Mouse (Mus musculus): ENCODE results near the gene Bcl2l14. TPM values are rescaled to one million over a fixed set of nuclear protein-coding genes. Genes with fewer than 3 reads are reported as not detected.

The Bcl2l14 gene
- polyA plus RNA-seq (2015; fragmentation: Nextera tagmentation; extraction: Ambion mirVana): 0.15 and 0.27 TPM in 2 replicates

- Histone ChIP-seq H3K36me3 (no peaks in the 10 kb centered on the region), H3K4me3 (replicated peaks) (no peak within 1 kb of the TSS), H3K9me3 (replicated peaks) (no peaks in the 10 kb centered on the region), H3K27ac (no peak within 1 kb of the TSS), H3K4me1 (replicated peaks) (no peaks in the 10 kb centered on the region), H3K4me2 (no peak within 1 kb of the TSS), H3K27me3 (no peaks in the 10 kb centered on the region), H3K9ac (no peak within 1 kb of the TSS)
- no peak for ATAC-seq (ENCODE audit: low read depth)
- no peak for DNase-seq
- WGBS (ENCODE audit: insufficient replicate concordance): 71% methylated on average over 4 of the region's 4 CpGs
These were observed at the start of gene Bcl2l14 for GRCm38 (mm10) chr6:134396018-134396417. Gene Bcl2l14, plus strand, starts transcription at chr6:134396318.

- Histone ChIP-seq H3K4me1 (replicated peaks) (no peaks in the 10 kb centered on the region), H3K9ac (no peak overlapping the region), H3K27me3 (no peaks in the 10 kb centered on the region), H3K4me3 (replicated peaks) (no peak overlapping the region), H3K4me2 (no peak overlapping the region), H3K9me3 (replicated peaks) (no peaks in the 10 kb centered on the region), H3K27ac (no peak overlapping the region), H3K36me3 (no peaks in the 10 kb centered on the region)
- ATAC-seq (ENCODE audit: low read depth): no peak
- 82% methylated on average over 7 of the region's 7 CpGs for WGBS (ENCODE audit: insufficient replicate concordance)
- no peak for DNase-seq
These were observed 47.5 kb upstream of the Bcl2l14 start for GRCm38 (mm10) chr6:134348526-134349067.

GRCm38 (mm10) chr6:134352881-134353280, 43.2 kb upstream of the Bcl2l14 start:
- H3K9ac ChIP-seq: no peak overlapping the region
- H3K4me3 ChIP-seq (replicated peaks): no peak overlapping the region
- no peaks in the 10 kb centered on the region for H3K27me3 ChIP-seq
- no peaks in the 10 kb centered on the region for H3K36me3 ChIP-seq
- no peak for DNase-seq
- H3K4me2 ChIP-seq: no peak overlapping the region
- no peaks in the 10 kb centered on the region for H3K4me1 ChIP-seq (replicated peaks)
- no peaks in the 10 kb centered on the region for H3K9me3 ChIP-seq (replicated peaks)
- no peak for ATAC-seq (ENCODE audit: low read depth)
- WGBS (ENCODE audit: insufficient replicate concordance): 74% methylated on average over 6 of the region's 6 CpGs
- no peak overlapping the region for H3K27ac ChIP-seq

- no peak for DNase-seq
- H3K9me3 ChIP-seq (replicated peaks): no peaks in the 10 kb centered on the region
- no peak overlapping the region for H3K4me3 ChIP-seq (replicated peaks)
- no peaks in the 10 kb centered on the region for H3K36me3 ChIP-seq
- 70% methylated on average over 4 of the region's 4 CpGs for WGBS (ENCODE audit: insufficient replicate concordance)
- H3K27me3 ChIP-seq: no peaks in the 10 kb centered on the region
- H3K9ac ChIP-seq: no peak overlapping the region
- H3K4me1 ChIP-seq (replicated peaks): no peaks in the 10 kb centered on the region
- no peak overlapping the region for H3K27ac ChIP-seq
- no peak overlapping the region for H3K4me2 ChIP-seq
- no peak for ATAC-seq (ENCODE audit: low read depth)
These were observed 42.4 kb upstream of the Bcl2l14 start for GRCm38 (mm10) chr6:134353751-134354150.

- no peaks in the 10 kb centered on the region for H3K4me1 ChIP-seq (replicated peaks)
- H3K36me3 ChIP-seq: no peaks in the 10 kb centered on the region
- H3K27ac ChIP-seq: no peak overlapping the region
- no peaks in the 10 kb centered on the region for H3K9me3 ChIP-seq (replicated peaks)
- no peak overlapping the region for H3K4me3 ChIP-seq (replicated peaks)
- WGBS (ENCODE audit: insufficient replicate concordance): 72% methylated on average over 6 of the region's 6 CpGs
- H3K4me2 ChIP-seq: no peak overlapping the region
- H3K9ac ChIP-seq: no peak overlapping the region
- no peak for ATAC-seq (ENCODE audit: low read depth)
- DNase-seq: no peak
- H3K27me3 ChIP-seq: no peaks in the 10 kb centered on the region
These were observed 38.5 kb upstream of the Bcl2l14 start for GRCm38 (mm10) chr6:134357570-134357969.

GRCm38 (mm10) chr6:134360079-134360478, 36.0 kb upstream of the Bcl2l14 start:
- no peak for ATAC-seq (ENCODE audit: low read depth)
- WGBS (ENCODE audit: insufficient replicate concordance): 63% methylated on average over 4 of the region's 4 CpGs

GRCm38 (mm10) chr6:134364644-134365043, 31.5 kb upstream of the Bcl2l14 start:
- H3K4me3 ChIP-seq (replicated peaks): no peak overlapping the region
- H3K27ac ChIP-seq: no peak overlapping the region
- H3K9me3 ChIP-seq (replicated peaks): no peaks in the 10 kb centered on the region
- no peak overlapping the region for H3K4me2 ChIP-seq
- no peak for DNase-seq
- H3K27me3 ChIP-seq: no peaks in the 10 kb centered on the region
- peaks cover 9% of the 10 kb centered on the region for H3K4me1 ChIP-seq (replicated peaks)
- no peaks in the 10 kb centered on the region for H3K36me3 ChIP-seq
- ATAC-seq (ENCODE audit: low read depth): no peak
- no peak overlapping the region for H3K9ac ChIP-seq
- WGBS (ENCODE audit: insufficient replicate concordance): 18% methylated on average over 6 of the region's 6 CpGs

More at GRCm38 (mm10) chr6:134360079-134360478, 36.0 kb upstream of the Bcl2l14 start:
- H3K9ac ChIP-seq: no peak overlapping the region
- H3K27me3 ChIP-seq: no peaks in the 10 kb centered on the region
- DNase-seq: no peak
- H3K4me3 ChIP-seq (replicated peaks): no peak overlapping the region
- H3K27ac ChIP-seq: no peak overlapping the region
- no peaks in the 10 kb centered on the region for H3K4me1 ChIP-seq (replicated peaks)
- H3K4me2 ChIP-seq: no peak overlapping the region
- no peaks in the 10 kb centered on the region for H3K36me3 ChIP-seq
- H3K9me3 ChIP-seq (replicated peaks): no peaks in the 10 kb centered on the region

GRCm38 (mm10) chr6:134365952-134366351, 30.2 kb upstream of the Bcl2l14 start:
- Histone ChIP-seq H3K4me2 (no peak overlapping the region), H3K36me3 (no peaks in the 10 kb centered on the region), H3K9me3 (replicated peaks) (no peaks in the 10 kb centered on the region), H3K27ac (no peak overlapping the region), H3K4me1 (replicated peaks) (peaks cover 9% of the 10 kb centered on the region), H3K9ac (no peak overlapping the region), H3K4me3 (replicated peaks) (no peak overlapping the region), H3K27me3 (no peaks in the 10 kb centered on the region)
- DNase-seq (no peak), ATAC-seq (ENCODE audit: low read depth) (no peak)
- WGBS (ENCODE audit: insufficient replicate concordance): 19% methylated on average over 4 of the region's 4 CpGs

- 9% methylated on average over 10 of the region's 10 CpGs for WGBS (ENCODE audit: insufficient replicate concordance)
- Histone ChIP-seq H3K9ac (no peak overlapping the region), H3K4me2 (no peak overlapping the region), H3K27me3 (no peaks in the 10 kb centered on the region), H3K4me3 (replicated peaks) (no peak overlapping the region), H3K4me1 (replicated peaks) (peaks cover 9% of the 10 kb centered on the region), H3K27ac (no peak overlapping the region; the same call in 1 of the 2 replicates), H3K36me3 (no peaks in the 10 kb centered on the region), H3K9me3 (replicated peaks) (no peaks in the 10 kb centered on the region)
- DNase-seq (peak; percentile 4), ATAC-seq (ENCODE audit: low read depth) (no peak)
These were observed 29.5 kb upstream of the Bcl2l14 start for GRCm38 (mm10) chr6:134366366-134367351.

- WGBS (ENCODE audit: insufficient replicate concordance): 15% methylated on average over 12 of the region's 12 CpGs
- Histone ChIP-seq H3K36me3 (no peaks in the 10 kb centered on the region), H3K4me3 (replicated peaks) (no peak overlapping the region), H3K4me1 (replicated peaks) (peaks cover 9% of the 10 kb centered on the region), H3K27ac (peak overlapping the region; percentile 39; the same call in 1 of the 2 replicates), H3K4me2 (no peak overlapping the region), H3K9me3 (replicated peaks) (no peaks in the 10 kb centered on the region), H3K27me3 (no peaks in the 10 kb centered on the region), H3K9ac (no peak overlapping the region)
- no peak for DNase-seq
- ATAC-seq (ENCODE audit: low read depth): 0 out of 2 replicates have a peak, but pooled peaks have one; percentile 23
These were observed 28.5 kb upstream of the Bcl2l14 start for GRCm38 (mm10) chr6:134367366-134368281.

GRCm38 (mm10) chr6:134372946-134373345, 23.2 kb upstream of the Bcl2l14 start:
- H3K36me3 ChIP-seq: no peaks in the 10 kb centered on the region
- WGBS (ENCODE audit: insufficient replicate concordance): 26% methylated on average over 2 of the region's 2 CpGs

More at GRCm38 (mm10) chr6:134372946-134373345, 23.2 kb upstream of the Bcl2l14 start:
- ATAC-seq (ENCODE audit: low read depth): no peak
- H3K4me3 ChIP-seq (replicated peaks): no peak overlapping the region
- no peak for DNase-seq
- no peak overlapping the region for H3K4me2 ChIP-seq
- no peaks in the 10 kb centered on the region for H3K27me3 ChIP-seq
- no peaks in the 10 kb centered on the region for H3K9me3 ChIP-seq (replicated peaks)
- H3K27ac ChIP-seq: no peak overlapping the region
- H3K9ac ChIP-seq: no peak overlapping the region
- peaks cover 3% of the 10 kb centered on the region for H3K4me1 ChIP-seq (replicated peaks)
